Mouse (Mus musculus) limb, embryonic 10.5 days (tissue): ENCODE data around the gene 4930524J08Rik. TPM values are rescaled to one million over a fixed set of nuclear protein-coding genes. Genes with fewer than 3 reads are reported as not detected.

Experiments
- DNase-seq: peaks from one replicate; pipeline ENCODE4 v3.0.0-alpha.2; 2017; ENCODE audit warnings: low spot score
- H3K27ac ChIP-seq: fragments of 300-500 bp; sonication (generic); 2 replicates; pipeline ENCODE4 v1.5.1; 2016; ENCODE audit warnings: mild to moderate bottlenecking
- H3K27me3 ChIP-seq: fragments of 300-500 bp; sonication (generic); 2 replicates; pipeline ENCODE4 v1.6.1; 2016; ENCODE audit warnings: low read depth, mild to moderate bottlenecking; ENCODE audit not compliant: poor library complexity, severe bottlenecking
- H3K36me3 ChIP-seq: fragments of 300-500 bp; sonication (generic); 2 replicates; pipeline ENCODE4 v1.6.1; 2016; ENCODE audit warnings: mild to moderate bottlenecking, moderate library complexity
- H3K4me1 ChIP-seq: fragments of 300-500 bp; sonication (generic); 2 replicates; pipeline ENCODE4 v1.6.1; 2016
- H3K4me3 ChIP-seq: fragments of 300-500 bp; sonication (generic); 2 replicates; pipeline ENCODE4 v1.5.1; 2016; ENCODE audit warnings: mild to moderate bottlenecking, moderate library complexity
- H3K9me3 ChIP-seq: fragments of 300-500 bp; sonication (generic); replicated peaks from 2 replicates; pipeline ENCODE4 v1.6.1; 2016; ENCODE audit warnings: mild to moderate bottlenecking
- WGBS: fragments of 180-500 bp; shearing (Covaris S2); methylation state at CpG from one replicate; pipeline ENCODE4 v1.1.7; 2016; 5-methylcytosine and 5-hydroxymethylcytosine counted together
- polyA plus RNA-seq: library from polyadenylated mRNA; unstranded; fragments of >200 nt; fragmentation: Nextera tagmentation; extraction: Ambion mirVana; gene quantifications from 2 replicates; pipeline ENCODE4 v1.2.1, GENCODE M21; 2016

The 4930524J08Rik gene
- polyA plus RNA-seq, 1 experiment from 2014 or later: 1.7 TPM

DNA sequence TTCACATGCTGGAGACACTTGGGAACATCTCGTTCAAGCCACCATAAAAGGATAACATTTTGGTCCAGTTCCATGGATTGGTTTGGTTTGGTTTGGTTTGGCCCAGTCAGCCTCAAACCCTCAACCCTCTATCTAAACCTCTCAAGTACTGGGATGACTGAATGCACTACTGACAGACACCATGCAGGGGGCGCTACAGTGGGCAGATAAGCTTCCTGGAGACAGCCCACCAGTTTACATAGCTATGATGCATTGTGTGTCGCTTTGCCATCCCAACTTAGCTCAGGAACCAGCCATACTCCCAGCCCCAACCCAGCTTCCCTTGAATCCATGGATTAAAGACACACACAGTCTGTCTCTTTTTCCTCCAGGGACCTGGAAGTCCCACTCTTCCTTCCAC, 29.6 kb downstream of the 4930524J08Rik start:
- no peaks in the 10 kb centered on the region for H3K4me1 ChIP-seq
- no peak overlapping the region for H3K27ac ChIP-seq
- no peaks in the 10 kb centered on the region for H3K36me3 ChIP-seq
- H3K9me3 ChIP-seq: no peaks in the 10 kb centered on the region
- no peaks in the 10 kb centered on the region for H3K27me3 ChIP-seq
- no peak for DNase-seq
- no peak overlapping the region for H3K4me3 ChIP-seq
- WGBS: 58% methylated on average over 3 of the region's 3 CpGs

GRCm38 (mm10) chr5:100012599-100012998, 33.7 kb downstream of the 4930524J08Rik start:
- Histone ChIP-seq H3K27me3 (no peaks in the 10 kb centered on the region), H3K4me3 (no peak overlapping the region), H3K4me1 (no peaks in the 10 kb centered on the region), H3K36me3 (no peaks in the 10 kb centered on the region), H3K9me3 (no peaks in the 10 kb centered on the region), H3K27ac (no peak overlapping the region)
- 81% methylated on average over 9 of the region's 9 CpGs for WGBS
- DNase-seq: no peak

GRCm38 (mm10) chr5:100020089-100020488, 41.2 kb downstream of the 4930524J08Rik start:
- Histone ChIP-seq H3K4me1 (no peaks in the 10 kb centered on the region), H3K36me3 (no peaks in the 10 kb centered on the region), H3K4me3 (no peak overlapping the region), H3K9me3 (no peaks in the 10 kb centered on the region), H3K27ac (no peak overlapping the region), H3K27me3 (no peaks in the 10 kb centered on the region)
- no peak for DNase-seq

GRCm38 (mm10) chr5:100024403-100024802, 45.5 kb downstream of the 4930524J08Rik start:
- Histone ChIP-seq H3K4me3 (no peak overlapping the region), H3K27me3 (no peaks in the 10 kb centered on the region), H3K9me3 (no peaks in the 10 kb centered on the region), H3K27ac (no peak overlapping the region), H3K36me3 (no peaks in the 10 kb centered on the region), H3K4me1 (no peaks in the 10 kb centered on the region)
- DNase-seq: no peak
- WGBS: 74% methylated on average over 5 of the region's 5 CpGs

- no peaks in the 10 kb centered on the region for H3K36me3 ChIP-seq
- H3K27ac ChIP-seq: no peak overlapping the region
- no peaks in the 10 kb centered on the region for H3K27me3 ChIP-seq
- WGBS: 72% methylated on average over 1 of the region's 1 CpGs
- H3K4me3 ChIP-seq: no peak overlapping the region
- no peaks in the 10 kb centered on the region for H3K9me3 ChIP-seq
- DNase-seq: no peak
- no peaks in the 10 kb centered on the region for H3K4me1 ChIP-seq
Observed at GRCm38 (mm10) chr5:100024868-100025267, 46.0 kb downstream of the 4930524J08Rik start.

Other genes with a start within 250 kb of the 4930524J08Rik start
- 20.6 and 32.5 TPM in 2 replicates for gene Rasgef1b, start 250.0 kb upstream of the 4930524J08Rik start, polyA plus RNA-seq
- gene Vamp9, start 72.8 kb upstream of the 4930524J08Rik start, polyA plus RNA-seq: not detected in 2 replicates
- 335 and 338 TPM in 2 replicates for gene Hnrnpd, start 123 bp upstream of the 4930524J08Rik start, polyA plus RNA-seq
- 210 and 253 TPM in 2 replicates for gene Hnrnpdl, start 60.6 kb downstream of the 4930524J08Rik start, polyA plus RNA-seq
- 62.9 and 75.2 TPM in 2 replicates for gene Enoph1, start 60.9 kb downstream of the 4930524J08Rik start, polyA plus RNA-seq
- gene Tmem150c, start 180.7 kb downstream of the 4930524J08Rik start, polyA plus RNA-seq: 0.60 and 0.66 TPM in 2 replicates